1 mouse cellular context compared by ENCODE assay signal in the genomic region with DNA sequence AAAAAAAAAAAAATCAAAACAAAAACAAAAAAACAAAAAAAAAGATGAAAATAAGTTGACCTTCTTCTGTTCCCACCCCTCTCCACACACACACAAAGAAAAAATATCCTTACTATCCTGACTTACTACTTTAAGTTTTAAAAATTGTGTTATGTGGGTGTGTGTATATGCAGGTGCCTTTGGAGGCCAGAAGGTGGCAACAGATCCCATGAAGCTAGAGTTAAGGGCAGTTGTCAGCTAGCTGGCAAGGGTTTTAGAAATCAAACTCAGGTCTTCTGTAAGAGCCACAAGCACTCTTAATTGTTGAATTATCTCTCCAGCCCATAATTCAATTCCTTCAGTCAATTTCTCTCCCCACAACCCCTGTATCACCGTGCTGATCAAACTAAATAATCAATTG.
TF ChIP-seq lines count a peak whose summit lies in the region.

No protein-coding gene starts in this region.

TF ChIP-seq in MEL, 35 proteins besides CTCF, POLR2A, EP300 and RAD21 (continued from another document):
- no peak for TF ChIP-seq ELF1 (IDR thresholded peaks at IDR 0.05; ENCODE audit: low read depth, low read length)
- TF ChIP-seq HCFC1 (IDR thresholded peaks at IDR 0.05; ENCODE audit: low read depth, low read length): no peak
- TF ChIP-seq USF1 (IDR thresholded peaks at IDR 0.05; ENCODE audit: low read depth, low read length): no peak
- TF ChIP-seq MAFK (IDR thresholded peaks at IDR 0.05; ENCODE audit: borderline replicate concordance, low read depth, low read length): no peak
- TF ChIP-seq MYB (IDR thresholded peaks at IDR 0.05; ENCODE audit: low read depth, low read length): no peak
- no peak for TF ChIP-seq GATA1 (IDR thresholded peaks at IDR 0.05; ENCODE audit: low read depth, low read length)
